Mouse (Mus musculus): Measurements from ENCODE around the gene Xrn2. TPM values are rescaled to one million over a fixed set of nuclear protein-coding genes. Genes with fewer than 3 reads are reported as not detected.

The Xrn2 gene
- total RNA-seq, 2 experiments from 2014 or later = 40.1 to 42.6 TPM

GRCm38 (mm10) chr2:147035864-147036263, 23.1 kb downstream of the Xrn2 start:
- intact Hi-C loops (cut with DNase I) = no loop called here

GRCm38 (mm10) chr2:147047051-147047450, 34.3 kb downstream of the Xrn2 start:
- intact Hi-C loops (cut with DNase I) = loop anchor here (10.0 kb wide), 1 partner anchor 1132 kb away; no protein-coding TSS in a partner anchor
- DNase-seq (ENCODE audit: low spot score in 2 of 2) = no peak

More at GRCm38 (mm10) chr2:147035864-147036263, 23.1 kb downstream of the Xrn2 start:
- no peak for DNase-seq (ENCODE audit: low spot score in 2 of 2)

GRCm38 (mm10) chr2:147053229-147053892, 40.6 kb downstream of the Xrn2 start:
- DNase-seq (ENCODE audit: low spot score in 2 of 2) = no peak
- intact Hi-C loops (cut with DNase I) = no loop called here

GRCm38 (mm10) chr2:147067480-147068246, 54.9 kb downstream of the Xrn2 start:
- no peak for DNase-seq (ENCODE audit: low spot score in 2 of 2)
- intact Hi-C loops (cut with DNase I) = no loop called here

- intact Hi-C loops (cut with DNase I) = no loop called here
Measured at GRCm38 (mm10) chr2:147069077-147069476, 56.3 kb downstream of the Xrn2 start.

GRCm38 (mm10) chr2:147070305-147070704, 57.5 kb downstream of the Xrn2 start:
- intact Hi-C loops (cut with DNase I) = no loop called here
- no peak for DNase-seq (ENCODE audit: low spot score in 2 of 2)

More at GRCm38 (mm10) chr2:147069077-147069476, 56.3 kb downstream of the Xrn2 start:
- DNase-seq (ENCODE audit: low spot score in 2 of 2) = no peak

GRCm38 (mm10) chr2:147073962-147074361, 61.2 kb downstream of the Xrn2 start:
- no peak for DNase-seq (ENCODE audit: low spot score in 2 of 2)
- intact Hi-C loops (cut with DNase I) = no loop called here

- intact Hi-C loops (cut with DNase I) = no loop called here
- DNase-seq (ENCODE audit: low spot score in 2 of 2) = no peak
Measured at GRCm38 (mm10) chr2:147074399-147074798, 61.6 kb downstream of the Xrn2 start.

GRCm38 (mm10) chr2:147082391-147082790, 69.6 kb downstream of the Xrn2 start:
- DNase-seq (ENCODE audit: low spot score in 2 of 2) = no peak
- intact Hi-C loops (cut with DNase I) = loop anchor here (2.0 kb wide), 2 partner anchors 282 to 956 kb away; no protein-coding TSS in a partner anchor

- intact Hi-C loops (cut with DNase I) = loop anchor here (2.0 kb wide), 2 partner anchors 281 to 955 kb away; no protein-coding TSS in a partner anchor
- DNase-seq (ENCODE audit: low spot score in 2 of 2) = no peak
Measured at GRCm38 (mm10) chr2:147083471-147084365, 70.9 kb downstream of the Xrn2 start.

GRCm38 (mm10) chr2:147084366-147085071, 71.7 kb downstream of the Xrn2 start:
- no peak for DNase-seq (ENCODE audit: low spot score in 2 of 2)
- intact Hi-C loops (cut with DNase I) = loop anchor here (5.0 kb wide), 1 partner anchor 247 kb away; no protein-coding TSS in a partner anchor

- DNase-seq (ENCODE audit: low spot score in 2 of 2) = no peak
Measured at GRCm38 (mm10) chr2:147085072-147085870, 72.5 kb downstream of the Xrn2 start, which contains the start of gene Nkx2-4. TSS of gene Nkx2-4 (minus strand) at chr2:147085445.

GRCm38 (mm10) chr2:147085937-147086336, 73.1 kb downstream of the Xrn2 start:
- intact Hi-C loops (cut with DNase I) = loop anchor here (2.0 to 5.0 kb wide), 2 partner anchors 249 to 945 kb away; no protein-coding TSS in a partner anchor

More at GRCm38 (mm10) chr2:147085072-147085870, 72.5 kb downstream of the Xrn2 start, which contains the start of gene Nkx2-4:
- intact Hi-C loops (cut with DNase I) = loop anchor here (5.0 kb wide), 1 partner anchor 248 kb away; no protein-coding TSS in a partner anchor

GRCm38 (mm10) chr2:147086441-147086840, 73.6 kb downstream of the Xrn2 start:
- intact Hi-C loops (cut with DNase I) = loop anchor here (2.0 to 5.0 kb wide), 2 partner anchors 249 to 944 kb away; no protein-coding TSS in a partner anchor
- no peak for DNase-seq (ENCODE audit: low spot score in 2 of 2)

More at GRCm38 (mm10) chr2:147085937-147086336, 73.1 kb downstream of the Xrn2 start:
- DNase-seq (ENCODE audit: low spot score in 2 of 2) = no peak

- no peak for DNase-seq (ENCODE audit: low spot score in 2 of 2)
- intact Hi-C loops (cut with DNase I) = no loop called here
Measured at GRCm38 (mm10) chr2:147119736-147120135, 106.9 kb downstream of the Xrn2 start.

- no peak for DNase-seq (ENCODE audit: low spot score in 2 of 2)
Measured at GRCm38 (mm10) chr2:147127366-147127765, 114.6 kb downstream of the Xrn2 start.

More at GRCm38 (mm10) chr2:147127366-147127765, 114.6 kb downstream of the Xrn2 start:
- intact Hi-C loops (cut with DNase I) = no loop called here
